Comparison of ENCODE assay signal across 9 mouse cellular contexts in genomic region chr2:37765082-37765483, GRCm38 (mm10). TPM values are rescaled to one million over a fixed set of nuclear protein-coding genes. Genes with fewer than 3 reads are reported as not detected.
DNase-seq lines count a peak whose midpoint lies in the region; ATAC-seq and TF ChIP-seq lines count a peak whose summit lies in the region.
"Had no signal": no experiment of that assay in that cellular context is flagged by ENCODE, and none has a peak within 500 bp of the region (broad histone marks: within the 10 kb centered on the region; RNA-seq: fewer than 3 reads in every experiment).

No protein-coding gene starts in this region.

- DNase-seq in heart, adult 9 months (ENCODE audit: low spot score in 2 of 2), result no peak
- DNase-seq in hindbrain, postnatal 0 days (ENCODE audit: low spot score), result no peak
- DNase-seq in adrenal gland, postnatal 10 days, result no peak
- DNase-seq in embryo, embryonic 10.5 days (ENCODE audit: low spot score), result no peak
- DNase-seq in cerebellum, postnatal 4 days (ENCODE audit: low spot score in 2 of 2), result no peak

- ATAC-seq in heart, embryonic 12.5 days (ENCODE audit: insufficient number of reproducible peaks, low FRiP score), result no peak
- ATAC-seq in CD4-positive, CD25-positive, alpha-beta regulatory T cell, adult 4 months, result peak; percentile 62
- ATAC-seq in hindbrain, postnatal 0 days, result no peak
- ATAC-seq in neural tube, embryonic 13.5 days (ENCODE audit: low read depth), result no peak

- TF ChIP-seq CTCF in hindbrain, postnatal 0 days (IDR thresholded peaks at IDR 0.05; ENCODE audit: low read depth), result no peak

- H3K27me3 ChIP-seq in heart, embryonic 12.5 days (replicated peaks), result no peaks in the 10 kb centered on the region; the same call in 1 of the 2 replicates
- no peaks in the 10 kb centered on the region for H3K27me3 ChIP-seq in hindbrain, postnatal 0 days (ENCODE audit: insufficient read depth, low read length)
- H3K27me3 ChIP-seq in neural tube, embryonic 13.5 days, result peaks cover 19% of the 10 kb centered on the region

- no peak overlapping the region for H3K4me3 ChIP-seq in heart, embryonic 12.5 days
- H3K4me3 ChIP-seq in hindbrain, postnatal 0 days (ENCODE audit: low read length), result no peak overlapping the region
- no peak overlapping the region for H3K4me3 ChIP-seq in neural tube, embryonic 13.5 days
- H3K4me3 ChIP-seq: erythroblast, embryonic 14.5 days had no signal

- H3K4me1 ChIP-seq in heart, embryonic 12.5 days (replicated peaks), result peaks cover 59% of the 10 kb centered on the region
- peaks cover 29% of the 10 kb centered on the region for H3K4me1 ChIP-seq in hindbrain, postnatal 0 days (ENCODE audit: insufficient read depth, low read length)
- peaks cover 68% of the 10 kb centered on the region for H3K4me1 ChIP-seq in neural tube, embryonic 13.5 days (replicated peaks)

- peak overlapping the region; percentile 47 for H3K4me2 ChIP-seq in heart, embryonic 12.5 days
- H3K4me2 ChIP-seq in hindbrain, postnatal 0 days (ENCODE audit: low read depth, low read length), result 0 out of 2 replicates have a peak overlapping the region, but pooled peaks have one; percentile 6
- peak overlapping the region; percentile 24; the same call in 1 of the 2 replicates for H3K4me2 ChIP-seq in neural tube, embryonic 13.5 days

- H3K9ac ChIP-seq in heart, embryonic 12.5 days, result 0 out of 2 replicates have a peak overlapping the region, but pooled peaks have one; percentile 26
- H3K9ac ChIP-seq in hindbrain, postnatal 0 days (replicated peaks; ENCODE audit: low read length), result no peak overlapping the region
- H3K9ac ChIP-seq in neural tube, embryonic 13.5 days, result no peak overlapping the region

- 11% methylated on average over 21 of the region's 21 CpGs for WGBS in heart, embryonic 12.5 days
- 26% methylated on average over 21 of the region's 21 CpGs for WGBS in hindbrain, postnatal 0 days
- 19% methylated on average over 21 of the region's 21 CpGs for WGBS in neural tube, embryonic 13.5 days

- 0 out of 2 replicates have a peak overlapping the region, but pooled peaks have one; percentile 76 for H3K27ac ChIP-seq in heart, embryonic 12.5 days (ENCODE audit: poor library complexity, severe bottlenecking)
- 0 out of 2 replicates have a peak overlapping the region, but pooled peaks have one; percentile 2 for H3K27ac ChIP-seq in hindbrain, postnatal 0 days
- no peak overlapping the region for H3K27ac ChIP-seq in neural tube, embryonic 13.5 days (replicated peaks)

- H3K36me3 ChIP-seq in heart, embryonic 12.5 days, result no peaks in the 10 kb centered on the region
- H3K36me3 ChIP-seq in hindbrain, postnatal 0 days (ENCODE audit: insufficient read depth, low read length), result no peaks in the 10 kb centered on the region
- no peaks in the 10 kb centered on the region for H3K36me3 ChIP-seq in neural tube, embryonic 13.5 days

- H3K9me3 ChIP-seq in heart, embryonic 12.5 days (replicated peaks), result no peaks in the 10 kb centered on the region
- H3K9me3 ChIP-seq in hindbrain, postnatal 0 days (ENCODE audit: low read length), result no peaks in the 10 kb centered on the region
- H3K9me3 ChIP-seq in neural tube, embryonic 13.5 days, result no peaks in the 10 kb centered on the region

RNA-seq across cellular contexts. Expression of gene Crb2, which starts 11.0 kb away (rescaled TPM):
- polyA plus RNA-seq in heart, embryonic 12.5 days (2016; fragmentation: Nextera tagmentation; extraction: Ambion mirVana), result 7.6 and 9.1 TPM in 2 replicates
- under 1 TPM in 1 of 2 experiments, not detected in 1; 0.28 TPM for polyA plus RNA-seq in CD4-positive, CD25-positive, alpha-beta regulatory T cell, adult 4 months (2017; shearing (Covaris generic))
- 10.9 and 20.1 TPM in 2 replicates for total RNA-seq in hindbrain, postnatal 0 days (2014; rRNA removed)
- 2.4 and 3.4 TPM in 2 replicates for polyA plus RNA-seq in hindbrain, postnatal 0 days (2015; fragmentation: Nextera tagmentation; extraction: Ambion mirVana)
- polyA plus RNA-seq in neural tube, embryonic 13.5 days (2015; fragmentation: Nextera tagmentation; extraction: Ambion mirVana), result 4.6 and 4.8 TPM in 2 replicates
- total RNA-seq in adrenal gland, postnatal 10 days (2021), result under 1 TPM; 0.66 to 0.76 TPM
- polyA plus RNA-seq: erythroblast, embryonic 14.5 days had no signal
